ENCODE assay signal across 10 mouse cellular contexts in genomic region chr12:79131706-79132460, GRCm38 (mm10). TPM values are rescaled to one million over a fixed set of nuclear protein-coding genes. Genes with fewer than 3 reads are reported as not detected.
DNase-seq lines count a peak whose midpoint lies in the region; ATAC-seq and TF ChIP-seq lines count a peak whose summit lies in the region.
"Had no signal": no experiment of that assay in that cellular context is flagged by ENCODE, and none has a peak within 500 bp of the region (broad histone marks: within the 10 kb centered on the region; RNA-seq: fewer than 3 reads in every experiment).

No protein-coding gene starts in this region.

- ATAC-seq in kidney, postnatal 0 days (replicated peaks; ENCODE audit: low FRiP score, low read depth), result no peak
- no peak for ATAC-seq in forebrain, embryonic 13.5 days
- no peak for ATAC-seq in lung, embryonic 15.5 days (ENCODE audit: borderline replicate concordance, extremely low read depth, low FRiP score, low TSS enrichment)

- H3K4me1 ChIP-seq in kidney, postnatal 0 days (replicated peaks; ENCODE audit: insufficient read depth, low read length), result peaks cover 8% of the 10 kb centered on the region
- peaks cover 5% of the 10 kb centered on the region for H3K4me1 ChIP-seq in forebrain, embryonic 13.5 days
- peaks cover 11% of the 10 kb centered on the region; the same call in 1 of the 2 replicates for H3K4me1 ChIP-seq in lung, embryonic 15.5 days

- H3K9ac ChIP-seq in kidney, postnatal 0 days (ENCODE audit: low read depth, low read length), result 0 out of 2 replicates have a peak overlapping the region, but pooled peaks have one; percentile 32
- peak overlapping the region; percentile 64 for H3K9ac ChIP-seq in forebrain, embryonic 13.5 days
- H3K9ac ChIP-seq in lung, embryonic 15.5 days, result no peak overlapping the region

- no peaks in the 10 kb centered on the region for H3K36me3 ChIP-seq in kidney, postnatal 0 days (ENCODE audit: insufficient read depth, low read length)
- H3K36me3 ChIP-seq in forebrain, embryonic 13.5 days (ENCODE audit: poor library complexity, severe bottlenecking), result no peaks in the 10 kb centered on the region
- no peaks in the 10 kb centered on the region for H3K36me3 ChIP-seq in lung, embryonic 15.5 days
- H3K36me3 ChIP-seq in splenic B cell, adult 2 months (ENCODE audit: control insufficient read depth, insufficient read depth, low read length, poor library complexity, severe bottlenecking), result no peaks in the 10 kb centered on the region

- H3K4me3 ChIP-seq in kidney, postnatal 0 days (replicated peaks; ENCODE audit: low read depth, low read length), result peak overlapping the region; percentile 30
- peak overlapping the region; percentile 53 for H3K4me3 ChIP-seq in forebrain, embryonic 13.5 days
- H3K4me3 ChIP-seq in lung, embryonic 15.5 days, result peak overlapping the region; percentile 40
- H3K4me3 ChIP-seq: erythroblast, embryonic 14.5 days had no signal

- peak overlapping the region; percentile 31; the same call in 1 of the 2 replicates for H3K27ac ChIP-seq in kidney, postnatal 0 days
- H3K27ac ChIP-seq in forebrain, embryonic 13.5 days, result no peak overlapping the region
- no peak overlapping the region for H3K27ac ChIP-seq in lung, embryonic 15.5 days
- H3K27ac ChIP-seq: macrophage had no signal

- no peaks in the 10 kb centered on the region for H3K9me3 ChIP-seq in kidney, postnatal 0 days (replicated peaks; ENCODE audit: low read length)
- H3K9me3 ChIP-seq in forebrain, embryonic 13.5 days (replicated peaks), result no peaks in the 10 kb centered on the region
- H3K9me3 ChIP-seq in lung, embryonic 15.5 days, result no peaks in the 10 kb centered on the region

- TF ChIP-seq CTCF in kidney, postnatal 0 days (IDR thresholded peaks at IDR 0.05; ENCODE audit: low read depth), result no peak

- no peak for DNase-seq in kidney, postnatal 0 days (ENCODE audit: low spot score)
- no peak for DNase-seq in kidney, postnatal 4 days
- peak; percentile 3 for DNase-seq in splenic B cell, adult 2 months (ENCODE audit: low read depth, low spot score)
- DNase-seq in thymus, postnatal 36 days, result no peak
- no peak for DNase-seq in layer of hippocampus, postnatal 10 days (ENCODE audit: low spot score in 2 of 2)
- no peak for DNase-seq in kidney, postnatal 14 days

- peak overlapping the region; percentile 79 for H3K4me2 ChIP-seq in kidney, postnatal 0 days (ENCODE audit: low read length)
- H3K4me2 ChIP-seq in forebrain, embryonic 13.5 days, result peak overlapping the region; percentile 95
- peak overlapping the region; percentile 85 for H3K4me2 ChIP-seq in lung, embryonic 15.5 days

- peaks cover 13% of the 10 kb centered on the region for H3K27me3 ChIP-seq in kidney, postnatal 0 days (ENCODE audit: insufficient read depth, low read length)
- H3K27me3 ChIP-seq in forebrain, embryonic 13.5 days, result peaks cover 37% of the 10 kb centered on the region
- peaks cover 40% of the 10 kb centered on the region for H3K27me3 ChIP-seq in lung, embryonic 15.5 days
- H3K27me3 ChIP-seq in splenic B cell, adult 2 months (ENCODE audit: control insufficient read depth, insufficient read depth, low read length, poor library complexity, severe bottlenecking), result peaks cover 2% of the 10 kb centered on the region; the same call in 1 of the 2 replicates

- WGBS in kidney, postnatal 0 days, result 26% methylated on average over 5 of the region's 5 CpGs
- WGBS in forebrain, embryonic 13.5 days, result 34% methylated on average over 5 of the region's 5 CpGs
- 19% methylated on average over 5 of the region's 5 CpGs for WGBS in lung, embryonic 15.5 days

RNA-seq across cellular contexts. Expression of gene Arg2, which starts 1.3 kb away (rescaled TPM):
- polyA plus RNA-seq in kidney, postnatal 0 days (2015; fragmentation: Nextera tagmentation; extraction: Ambion mirVana), result 51.1 and 66.6 TPM in 2 replicates
- 11.6 and 15.7 TPM in 2 replicates for polyA plus RNA-seq in forebrain, embryonic 13.5 days (2015; fragmentation: Nextera tagmentation; extraction: Ambion mirVana)
- 4.7 and 5.0 TPM in 2 replicates for polyA plus RNA-seq in lung, embryonic 15.5 days (2015; fragmentation: Nextera tagmentation; extraction: Ambion mirVana)
- 10 to 100 TPM; 10.4 to 11.4 TPM for total RNA-seq in layer of hippocampus, postnatal 10 days (2021)
- polyA plus RNA-seq: erythroblast, embryonic 14.5 days had no signal

RNA-seq across cellular contexts. Expression of gene Vti1b, which starts 40.6 kb away (rescaled TPM):
- polyA plus RNA-seq in kidney, postnatal 0 days (2015; fragmentation: Nextera tagmentation; extraction: Ambion mirVana), result 105 and 108 TPM in 2 replicates
- 139 and 152 TPM in 2 replicates for polyA plus RNA-seq in forebrain, embryonic 13.5 days (2015; fragmentation: Nextera tagmentation; extraction: Ambion mirVana)
- 87.5 and 90.0 TPM in 2 replicates for polyA plus RNA-seq in lung, embryonic 15.5 days (2015; fragmentation: Nextera tagmentation; extraction: Ambion mirVana)
- 100 to 1,000 TPM; 137 to 139 TPM for total RNA-seq in layer of hippocampus, postnatal 10 days (2021)

RNA-seq across cellular contexts. Expression of gene Pigh, which starts 42.4 kb away (rescaled TPM):
- polyA plus RNA-seq in kidney, postnatal 0 days (2015; fragmentation: Nextera tagmentation; extraction: Ambion mirVana), result 23.3 and 25.6 TPM in 2 replicates
- 24.3 and 27.2 TPM in 2 replicates for polyA plus RNA-seq in forebrain, embryonic 13.5 days (2015; fragmentation: Nextera tagmentation; extraction: Ambion mirVana)
- polyA plus RNA-seq in lung, embryonic 15.5 days (2015; fragmentation: Nextera tagmentation; extraction: Ambion mirVana), result 23.9 and 28.6 TPM in 2 replicates
- total RNA-seq in layer of hippocampus, postnatal 10 days (2021), result 10 to 100 TPM in 1 of 2 experiments, 1 to 10 TPM in 1; 9.9 to 10.8 TPM
- polyA plus RNA-seq: erythroblast, embryonic 14.5 days had no signal
